Mouse (Mus musculus): ENCODE data around the gene Snapc5. TPM values are rescaled to one million over a fixed set of nuclear protein-coding genes. Genes with fewer than 3 reads are reported as not detected.
A peak's percentile ranks its signal among the peaks of the same experiment; 100 is the strongest.
"Not testable (repeated sequence)": the region's sequence is repeated elsewhere in the genome, so short reads cannot be mapped to it uniquely, and the experiment has no call there.

Gene Snapc5
- 10 to 100 TPM; 15.0 to 19.6 TPM for total RNA-seq (2021)
- long read RNA-seq, experiment 1, transcript Snapc5-201 (3 exons, 1,228 nt): major isoform, 15 of 34 reads
- long read RNA-seq, experiment 1, partial matches to known transcripts: 0 of 34 reads
- long read RNA-seq, experiment 1, other reads (novel, unspliced or antisense): 19 of 34 reads
- long read RNA-seq, experiment 2, transcript Snapc5-201 (3 exons, 1,228 nt): major isoform, 12 of 35 reads
- long read RNA-seq, experiment 2, partial matches to known transcripts: 0 of 35 reads
- long read RNA-seq, experiment 2, other reads (novel, unspliced or antisense): 23 of 35 reads

GRCm38 (mm10) chr9:64178974-64179646 lies at the start of gene Snapc5:
TSS of gene Snapc5 (plus strand) at chr9:64179274.
- peak; percentile 86 to 87 for DNase-seq (ENCODE audit: low spot score in 2 of 2)
- Histone ChIP-seq H3K4me3 (peak within 1 kb of the TSS; percentile 57), H3K27ac (peak within 1 kb of the TSS; percentile 89)
- TF ChIP-seq CTCF (conservative IDR thresholded peaks at IDR 0.05): peak; percentile 75

- no peak for DNase-seq (ENCODE audit: low spot score in 2 of 2)
- Histone ChIP-seq H3K27ac (no peak overlapping the region), H3K4me3 (no peak overlapping the region)
- TF ChIP-seq CTCF (conservative IDR thresholded peaks at IDR 0.05): no peak
Observed at GRCm38 (mm10) chr9:64131623-64132022, 47.5 kb upstream of the Snapc5 start.

- peak overlapping the region; percentile 29; the same call in 1 of the 2 replicates for H3K4me3 ChIP-seq
- not testable (repeated sequence) for H3K27ac ChIP-seq
- TF ChIP-seq CTCF (conservative IDR thresholded peaks at IDR 0.05): peak; percentile 92
- DNase-seq (ENCODE audit: low spot score in 2 of 2): peak; percentile 30 to 63
Observed at GRCm38 (mm10) chr9:64138896-64139295, 40.2 kb upstream of the Snapc5 start.

GRCm38 (mm10) chr9:64139879-64140278 lies 39.2 kb upstream of the Snapc5 start:
- no peak for DNase-seq (ENCODE audit: low spot score in 2 of 2)
- TF ChIP-seq CTCF (conservative IDR thresholded peaks at IDR 0.05): no peak
- H3K4me3 ChIP-seq: no peak overlapping the region
- no peak overlapping the region for H3K27ac ChIP-seq

DNA sequence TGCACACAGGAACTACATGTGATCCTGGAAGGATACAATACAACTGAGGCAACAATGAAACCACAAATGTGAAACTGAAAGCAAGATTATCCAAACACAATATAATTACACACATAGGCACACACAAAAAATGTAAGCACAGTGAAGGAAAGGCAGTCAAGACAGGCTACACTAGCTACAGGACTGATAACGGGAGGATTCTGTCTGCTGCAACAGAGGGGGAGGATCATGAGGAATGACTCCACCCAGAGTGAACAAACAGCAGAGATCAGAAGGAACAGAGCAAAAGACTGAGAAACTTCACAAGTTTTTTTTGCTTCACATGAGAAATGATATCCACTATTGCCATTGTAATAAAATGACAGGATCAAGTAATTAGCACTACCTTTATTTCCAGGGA lies 22.4 kb upstream of the Snapc5 start:
- no peak overlapping the region for H3K4me3 ChIP-seq
- H3K27ac ChIP-seq: no peak overlapping the region
- TF ChIP-seq CTCF (conservative IDR thresholded peaks at IDR 0.05): no peak
- no peak for DNase-seq (ENCODE audit: low spot score in 2 of 2)

DNA sequence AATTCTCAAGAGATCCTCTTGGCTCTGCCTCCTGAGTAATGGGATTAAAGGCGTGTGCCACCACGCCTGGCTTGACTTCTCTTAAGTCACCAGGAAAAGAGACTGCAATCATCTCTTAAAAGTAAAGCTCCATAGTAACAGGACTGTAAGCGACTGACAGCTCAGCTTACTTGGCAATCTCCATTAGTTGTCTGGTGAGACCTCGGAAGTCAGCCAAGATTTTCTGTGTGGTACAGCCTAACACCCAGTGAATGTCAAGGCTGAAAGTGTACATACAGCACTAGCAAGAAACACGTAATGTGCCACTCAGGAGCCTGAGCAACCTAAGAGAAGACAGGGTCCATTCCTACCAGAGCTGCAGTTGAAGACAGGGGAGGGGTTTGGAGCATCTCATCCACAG lies 18.6 kb upstream of the Snapc5 start:
- Histone ChIP-seq H3K27ac (no peak overlapping the region), H3K4me3 (no peak overlapping the region)
- no peak for DNase-seq (ENCODE audit: low spot score in 2 of 2)
- TF ChIP-seq CTCF (conservative IDR thresholded peaks at IDR 0.05): no peak

GRCm38 (mm10) chr9:64169967-64170366 lies 9.1 kb upstream of the Snapc5 start:
- H3K27ac ChIP-seq; DNase-seq (ENCODE audit: low spot score in 2 of 2); H3K4me3 ChIP-seq: not testable (repeated sequence)

- no peak for DNase-seq (ENCODE audit: low spot score in 2 of 2)
- H3K27ac ChIP-seq: peak overlapping the region; percentile 97
- TF ChIP-seq CTCF (conservative IDR thresholded peaks at IDR 0.05): peak; percentile 37
Observed at GRCm38 (mm10) chr9:64172145-64172815, 6.8 kb upstream of the Snapc5 start.

DNA sequence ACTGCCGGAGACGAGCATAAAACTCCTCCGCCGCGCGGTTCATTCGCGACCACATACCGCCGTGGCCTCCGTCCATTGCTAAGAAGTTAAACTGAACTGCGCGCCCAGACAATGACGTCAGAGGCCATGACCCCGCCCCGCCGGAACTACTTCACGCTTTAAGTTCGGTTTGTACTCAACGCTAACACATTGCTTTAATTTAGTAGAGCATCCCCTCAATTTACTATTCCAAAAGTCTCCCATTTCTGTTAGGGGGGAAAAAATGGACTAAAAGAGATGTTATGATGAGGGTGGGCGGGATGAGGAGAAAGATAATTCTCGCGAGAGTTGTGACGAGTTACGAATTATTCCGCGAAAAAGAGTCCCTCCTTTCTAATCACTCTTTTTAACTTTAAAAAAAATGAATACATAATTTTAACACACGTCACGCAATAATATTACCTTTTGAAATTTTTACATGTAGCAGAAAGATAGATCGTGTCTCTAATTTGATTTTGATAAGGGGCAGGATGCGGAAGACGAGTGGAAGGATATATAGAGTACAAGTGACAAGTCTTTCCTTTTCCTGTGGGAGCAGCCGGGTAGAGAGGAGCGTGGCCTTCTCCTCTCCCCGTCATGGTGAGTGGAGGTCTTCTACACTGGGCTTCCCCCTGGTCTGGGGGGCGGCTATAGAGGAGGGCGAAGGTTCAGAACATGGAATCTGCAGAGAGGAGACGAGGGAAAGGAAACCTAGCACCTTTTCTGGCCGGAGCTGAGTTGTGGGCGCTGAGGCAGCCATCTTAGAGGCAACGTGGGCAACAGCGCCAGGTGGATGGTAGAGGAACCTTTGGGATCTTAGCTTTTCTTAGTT lies 6.0 kb upstream of the Snapc5 start, which contains the start of the genes Zwilch and Rpl4:
Gene Zwilch, minus strand, starts transcription at position 289 of the 850 bp plus-strand sequence.
Gene Rpl4, plus strand, starts transcription at position 560 of the 850 bp plus-strand sequence.
- Histone ChIP-seq H3K4me3 (peak within 1 kb of the TSS; percentile 81), H3K27ac (peak within 1 kb of the TSS; percentile 97)
- peak; percentile 27; the same call in 1 of the 2 replicates for TF ChIP-seq CTCF (conservative IDR thresholded peaks at IDR 0.05)
- DNase-seq (ENCODE audit: low spot score in 2 of 2): peak; percentile 72 to 77

More at GRCm38 (mm10) chr9:64172145-64172815, 6.8 kb upstream of the Snapc5 start:
- peak overlapping the region; percentile 81 for H3K4me3 ChIP-seq

GRCm38 (mm10) chr9:64173666-64174220 lies 5.3 kb upstream of the Snapc5 start:
- Histone ChIP-seq H3K27ac (peak overlapping the region; percentile 97), H3K4me3 (peak overlapping the region; percentile 81)

DNA sequence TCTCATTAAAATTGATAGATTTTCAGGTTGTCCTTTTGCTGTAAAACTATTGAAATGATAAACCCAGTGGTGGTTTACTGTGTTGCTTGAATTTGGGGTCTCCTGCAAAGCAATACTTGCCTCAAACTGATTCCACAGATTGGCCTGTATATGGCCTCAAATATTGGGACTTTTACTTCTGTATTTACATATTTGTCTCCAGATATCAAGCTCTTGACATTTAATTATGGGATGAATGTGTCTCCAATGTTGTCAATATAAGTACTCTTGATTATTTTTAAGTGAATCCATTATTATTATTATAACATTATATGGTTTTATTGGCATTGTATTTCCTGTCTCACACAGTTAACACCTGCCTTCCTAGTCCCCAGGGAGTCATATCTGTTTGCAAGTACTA lies 4.7 kb upstream of the Snapc5 start:
- TF ChIP-seq CTCF (conservative IDR thresholded peaks at IDR 0.05): no peak
- DNase-seq (ENCODE audit: low spot score in 2 of 2): no peak

More at GRCm38 (mm10) chr9:64173666-64174220, 5.3 kb upstream of the Snapc5 start:
- no peak for DNase-seq (ENCODE audit: low spot score in 2 of 2)
- no peak; the same call in 1 of the 2 replicates for TF ChIP-seq CTCF (conservative IDR thresholded peaks at IDR 0.05)

GRCm38 (mm10) chr9:64174766-64175165 lies 4.3 kb upstream of the Snapc5 start:
- DNase-seq (ENCODE audit: low spot score in 2 of 2): no peak
- peak overlapping the region; percentile 81 for H3K4me3 ChIP-seq
- TF ChIP-seq CTCF (conservative IDR thresholded peaks at IDR 0.05): no peak
- peak overlapping the region; percentile 97 for H3K27ac ChIP-seq

More for the DNA sequence above, 4.7 kb upstream of the Snapc5 start:
- Histone ChIP-seq H3K27ac (peak overlapping the region; percentile 97), H3K4me3 (peak overlapping the region; percentile 81)

Measured in layer of hippocampus, adult 2 months (tissue).